Mouse (Mus musculus): Measurements from ENCODE around the gene Mpzl2. TPM values are rescaled to one million over a fixed set of nuclear protein-coding genes. Genes with fewer than 3 reads are reported as not detected.

The Mpzl2 gene
- polyA plus RNA-seq, 1 experiment = not detected

DNA sequence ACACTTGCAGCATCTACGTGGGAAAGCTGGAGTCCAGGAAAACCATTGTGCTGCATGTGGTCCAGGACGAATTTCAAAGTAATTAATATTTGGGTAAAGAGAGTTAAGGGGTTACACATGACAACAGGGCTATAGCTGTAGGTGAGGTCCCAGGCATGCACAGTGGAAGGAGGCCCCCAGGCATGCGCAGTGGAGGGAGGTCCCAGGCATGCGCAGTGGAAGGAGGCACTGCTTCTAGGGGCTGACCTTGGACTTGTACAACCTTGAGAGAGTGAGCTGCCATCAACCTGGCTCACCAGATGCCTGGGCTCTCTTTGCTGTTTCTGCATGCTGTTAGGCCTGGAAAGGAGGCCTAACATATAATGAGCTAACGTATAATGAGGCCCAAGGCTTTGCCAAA lies 58.3 kb downstream of the Mpzl2 start:
- H3K27ac ChIP-seq (ENCODE audit: insufficient read depth, low read depth, low read length) = no peak overlapping the region
- peaks cover 12% of the 10 kb centered on the region for H3K4me1 ChIP-seq (ENCODE audit: control insufficient read depth, insufficient read depth, low read length)
- TF ChIP-seq POLR2A (IDR thresholded peaks at IDR 0.05; ENCODE audit: borderline replicate concordance, low read depth, low read length) (no peak), CTCF (IDR thresholded peaks at IDR 0.05; ENCODE audit: low read depth, low read length) (no peak)
- H3K4me3 ChIP-seq (ENCODE audit: insufficient read depth, low read length) = no peak overlapping the region

DNA sequence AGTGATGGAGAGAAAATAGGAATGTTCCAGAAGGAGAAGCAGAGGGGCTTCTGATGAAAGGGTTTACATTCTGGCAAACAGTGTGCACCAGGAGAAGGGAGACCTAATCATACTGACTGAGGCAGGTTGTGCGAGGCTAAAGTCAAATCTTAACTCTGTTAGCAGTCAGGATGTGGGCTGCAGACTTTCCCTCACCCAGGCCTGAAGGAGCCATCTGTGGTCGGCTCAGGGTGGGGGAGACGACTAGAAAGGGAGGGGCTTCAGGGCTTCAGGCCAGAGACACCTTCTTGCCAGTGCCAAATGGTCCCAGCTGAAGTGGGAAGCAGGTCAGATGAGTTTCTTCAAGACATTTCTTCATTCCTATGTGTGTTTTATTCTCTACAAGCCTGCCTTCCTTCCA lies 58.8 kb downstream of the Mpzl2 start:
- TF ChIP-seq CTCF (IDR thresholded peaks at IDR 0.05; ENCODE audit: low read depth, low read length) (no peak), POLR2A (IDR thresholded peaks at IDR 0.05; ENCODE audit: borderline replicate concordance, low read depth, low read length) (no peak)

DNA sequence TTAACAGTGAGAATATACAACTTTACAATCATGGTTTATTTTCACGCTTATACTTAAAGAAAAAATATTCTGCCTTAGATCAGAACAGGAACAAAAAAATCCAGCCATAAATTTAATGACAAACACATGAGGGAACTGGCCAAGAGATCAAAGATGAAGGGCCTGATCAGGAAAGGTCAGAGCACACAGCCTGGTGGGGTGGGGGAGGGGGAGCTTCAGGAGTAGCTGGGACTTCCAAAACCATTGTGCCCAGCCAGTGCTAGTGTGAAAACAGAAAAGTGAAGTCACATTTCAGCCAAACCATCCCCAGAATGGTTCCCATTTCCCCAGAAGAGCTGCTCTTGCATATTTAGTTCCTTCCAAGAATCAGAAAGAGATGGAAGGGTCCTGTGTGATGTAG lies 62.9 kb downstream of the Mpzl2 start:
- H3K4me1 ChIP-seq (ENCODE audit: control insufficient read depth, insufficient read depth, low read length) = no peaks in the 10 kb centered on the region
- no peak overlapping the region for H3K4me3 ChIP-seq (ENCODE audit: insufficient read depth, low read length)
- TF ChIP-seq POLR2A (IDR thresholded peaks at IDR 0.05; ENCODE audit: borderline replicate concordance, low read depth, low read length) = no peak
- no peak for TF ChIP-seq CTCF (IDR thresholded peaks at IDR 0.05; ENCODE audit: low read depth, low read length)
- no peak overlapping the region for H3K27ac ChIP-seq (ENCODE audit: insufficient read depth, low read depth, low read length)

More for the DNA sequence above, 58.8 kb downstream of the Mpzl2 start:
- H3K4me3 ChIP-seq (ENCODE audit: insufficient read depth, low read length) = no peak overlapping the region
- peaks cover 11% of the 10 kb centered on the region for H3K4me1 ChIP-seq (ENCODE audit: control insufficient read depth, insufficient read depth, low read length)
- H3K27ac ChIP-seq (ENCODE audit: insufficient read depth, low read depth, low read length) = no peak overlapping the region

DNA sequence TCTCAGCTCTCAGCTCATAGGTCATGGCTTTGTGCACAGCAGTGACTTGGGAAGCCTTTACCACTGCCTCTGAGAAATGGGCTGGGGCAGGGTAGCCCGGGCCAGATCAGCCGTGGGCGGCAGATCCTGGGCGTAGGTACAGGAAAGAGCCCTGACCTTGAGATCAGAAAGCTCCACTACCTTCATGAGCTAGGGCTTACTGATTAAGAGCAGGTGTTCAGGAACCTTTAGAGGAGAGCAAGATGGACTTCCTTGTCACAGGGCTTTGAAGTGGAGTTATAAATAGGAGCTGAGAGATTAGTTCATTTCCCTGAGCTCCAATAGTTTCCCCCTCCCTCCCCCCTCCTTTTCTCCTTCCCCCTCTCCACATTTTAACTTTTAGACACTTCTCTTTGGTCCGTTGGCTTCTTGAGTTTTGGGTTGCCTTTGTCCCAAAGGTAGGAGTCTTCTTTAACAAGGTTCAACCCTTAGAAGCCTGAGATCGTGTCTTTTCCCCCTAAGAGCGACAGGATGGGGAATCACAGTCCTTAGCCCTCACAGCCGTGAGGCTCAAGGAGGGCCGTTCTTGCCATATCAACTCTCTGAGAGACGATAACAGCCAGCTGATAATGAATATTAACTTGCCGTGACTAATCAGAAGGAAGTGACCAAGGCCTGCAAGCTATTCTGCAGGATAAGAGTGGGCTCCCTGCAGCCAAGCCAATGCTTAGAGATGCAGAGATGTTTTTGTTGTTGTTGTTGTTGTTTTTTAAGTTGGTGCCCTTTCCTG lies 63.8 kb downstream of the Mpzl2 start:
- TF ChIP-seq CTCF (IDR thresholded peaks at IDR 0.05; ENCODE audit: low read depth, low read length) (no peak), POLR2A (IDR thresholded peaks at IDR 0.05; ENCODE audit: borderline replicate concordance, low read depth, low read length) (no peak)
- no peaks in the 10 kb centered on the region for H3K4me1 ChIP-seq (ENCODE audit: control insufficient read depth, insufficient read depth, low read length)
- H3K27ac ChIP-seq (ENCODE audit: insufficient read depth, low read depth, low read length) = no peak overlapping the region
- H3K4me3 ChIP-seq (ENCODE audit: insufficient read depth, low read length) = no peak overlapping the region

Other genes with a start within 250 kb of the Mpzl2 start
- gene Tmem25, start 240.5 kb upstream of the Mpzl2 start, polyA plus RNA-seq (2012; ENCODE audit: insufficient read depth, insufficient read length, missing spikeins) = 1.4 and 1.9 TPM in 2 replicates
- not detected in 2 replicates for gene Ttc36, start 236.7 kb upstream of the Mpzl2 start, polyA plus RNA-seq (2012; ENCODE audit: insufficient read depth, insufficient read length, missing spikeins)
- 31.6 and 32.2 TPM in 2 replicates for gene Kmt2a, start 158.5 kb upstream of the Mpzl2 start, polyA plus RNA-seq (2012; ENCODE audit: insufficient read depth, insufficient read length, missing spikeins)
- gene Atp5l, start 119.1 kb upstream of the Mpzl2 start, polyA plus RNA-seq (2012; ENCODE audit: insufficient read depth, insufficient read length, missing spikeins) = 311 and 441 TPM in 2 replicates
- gene Ube4a, start 74.2 kb upstream of the Mpzl2 start, polyA plus RNA-seq (2012; ENCODE audit: insufficient read depth, insufficient read length, missing spikeins) = 40.7 and 48.0 TPM in 2 replicates
- not detected in 2 replicates for gene Cd3g, start 59.4 kb upstream of the Mpzl2 start, polyA plus RNA-seq (2012; ENCODE audit: insufficient read depth, insufficient read length, missing spikeins)
- not detected in 2 replicates for gene Cd3d, start 58.0 kb upstream of the Mpzl2 start, polyA plus RNA-seq (2012; ENCODE audit: insufficient read depth, insufficient read length, missing spikeins)
- not detected in 2 replicates for gene Cd3e, start 30.2 kb upstream of the Mpzl2 start, polyA plus RNA-seq (2012; ENCODE audit: insufficient read depth, insufficient read length, missing spikeins)
- gene Mpzl3, start 15.4 kb downstream of the Mpzl2 start, polyA plus RNA-seq (2012; ENCODE audit: insufficient read depth, insufficient read length, missing spikeins) = 0.73 and 1.1 TPM in 2 replicates
- gene Jaml, start 39.4 kb downstream of the Mpzl2 start, polyA plus RNA-seq (2012; ENCODE audit: insufficient read depth, insufficient read length, missing spikeins) = 12.1 and 16.3 TPM in 2 replicates
- gene Scn2b, start 78.0 kb downstream of the Mpzl2 start, polyA plus RNA-seq (2012; ENCODE audit: insufficient read depth, insufficient read length, missing spikeins) = 0.23 TPM in 1 of 2 replicates, not detected in the other
- gene Scn4b, start 98.6 kb downstream of the Mpzl2 start, polyA plus RNA-seq (2012; ENCODE audit: insufficient read depth, insufficient read length, missing spikeins) = 0.11 TPM in 1 of 2 replicates, not detected in the other
- 2.6 and 3.7 TPM in 2 replicates for gene BC049352, start 142.2 kb downstream of the Mpzl2 start, polyA plus RNA-seq (2012; ENCODE audit: insufficient read depth, insufficient read length, missing spikeins)
- gene Tmprss4, start 164.3 kb downstream of the Mpzl2 start, polyA plus RNA-seq (2012; ENCODE audit: insufficient read depth, insufficient read length, missing spikeins) = 2.0 and 2.2 TPM in 2 replicates
- 195 and 197 TPM in 2 replicates for gene Il10ra, start 229.3 kb downstream of the Mpzl2 start, polyA plus RNA-seq (2012; ENCODE audit: insufficient read depth, insufficient read length, missing spikeins)

Measured in bone marrow macrophage, adult 2 months (primary cell).